Mouse (Mus musculus) embryo, embryonic 11 days (tissue): ENCODE measurements around the gene Msrb1.
"Not testable (repeated sequence)": the region's sequence is repeated elsewhere in the genome, so short reads cannot be mapped to it uniquely, and the experiment has no call there.

Experiments used
- DNase-seq: peaks from one replicate; pipeline ENCODE4 v3.0.0-alpha.2; 2015

The Msrb1 gene

DNA sequence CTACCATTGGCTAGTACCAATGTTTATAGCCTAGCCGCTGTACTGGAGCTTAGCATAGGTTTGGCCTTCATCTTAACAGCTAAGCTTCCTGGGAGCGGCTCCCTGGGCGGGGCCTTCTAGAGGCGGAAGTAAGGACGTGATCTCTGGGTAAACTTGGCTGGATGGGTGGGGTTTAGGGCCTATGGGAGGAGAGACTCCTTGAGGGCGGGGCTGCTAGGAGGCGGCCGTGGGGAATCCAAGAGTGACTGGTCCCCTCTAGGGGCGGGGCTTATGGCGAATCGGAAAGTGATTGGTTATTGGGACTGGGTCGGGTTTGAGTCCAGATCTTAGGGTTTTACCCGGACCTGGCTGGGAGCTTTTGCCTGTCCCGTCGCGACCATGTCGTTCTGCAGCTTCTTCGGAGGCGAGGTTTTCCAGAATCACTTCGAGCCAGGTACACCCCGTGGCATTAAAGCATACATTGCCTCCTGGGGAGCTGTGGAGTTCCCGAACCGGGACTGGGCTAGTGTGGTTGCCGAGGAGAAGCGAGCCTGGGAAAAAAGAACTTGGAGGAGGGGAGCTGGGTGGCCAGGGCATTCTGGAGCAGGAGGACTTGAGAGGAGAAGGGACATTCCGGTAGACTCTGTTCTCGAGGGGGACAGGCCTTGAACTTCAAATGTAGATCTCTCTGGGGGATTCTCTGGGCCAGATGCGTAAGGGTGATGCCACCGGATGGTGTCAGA is at the start of gene Msrb1:
TSS of gene Msrb1 (plus strand) at position 313 of the 722 bp plus-strand sequence.
- DNase-seq = peak; percentile 99

DNA sequence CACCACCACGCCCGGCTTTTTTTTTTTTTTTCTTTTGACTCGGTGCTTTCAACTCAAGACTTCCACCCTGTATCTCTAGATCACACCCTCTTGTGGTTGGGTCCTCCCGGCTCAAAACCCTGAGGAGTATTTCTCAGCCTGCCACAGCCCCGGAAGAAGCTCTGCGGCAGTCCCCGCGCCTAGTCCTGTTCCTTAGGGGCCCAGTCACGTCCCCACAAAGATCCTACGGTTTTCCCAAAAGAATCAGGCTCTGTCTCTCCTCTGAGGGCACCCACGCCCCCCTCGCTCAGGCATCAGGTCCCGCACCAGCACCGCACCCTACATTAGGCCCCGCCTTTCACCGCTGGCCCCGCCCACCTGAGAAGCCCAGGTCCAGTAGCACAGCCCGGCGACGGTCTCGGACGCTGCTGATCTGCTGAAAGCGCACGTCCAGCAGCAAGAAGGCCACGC is 49.3 kb upstream of the Msrb1 start:
- DNase-seq = peak; percentile 63

DNA sequence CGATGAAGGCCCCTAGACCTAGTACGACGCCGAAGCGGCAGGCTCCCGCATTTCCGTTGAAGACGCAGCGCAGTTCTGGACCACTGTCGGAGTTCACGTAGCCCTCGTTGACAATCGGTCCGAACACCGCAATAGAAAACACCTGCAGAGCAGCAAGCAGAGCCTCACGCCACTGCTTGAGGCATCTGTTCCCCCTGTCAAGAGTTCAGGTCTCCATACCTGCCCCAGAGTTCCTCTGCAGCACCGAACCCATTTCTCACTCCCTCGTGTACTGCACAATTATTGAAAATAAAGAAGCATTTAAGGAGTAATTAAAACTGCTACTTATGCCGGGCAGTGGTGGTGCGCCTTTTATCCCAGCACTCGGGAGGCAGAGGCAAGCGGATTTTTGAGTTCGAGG is 48.8 kb upstream of the Msrb1 start:
- DNase-seq = no peak

DNA sequence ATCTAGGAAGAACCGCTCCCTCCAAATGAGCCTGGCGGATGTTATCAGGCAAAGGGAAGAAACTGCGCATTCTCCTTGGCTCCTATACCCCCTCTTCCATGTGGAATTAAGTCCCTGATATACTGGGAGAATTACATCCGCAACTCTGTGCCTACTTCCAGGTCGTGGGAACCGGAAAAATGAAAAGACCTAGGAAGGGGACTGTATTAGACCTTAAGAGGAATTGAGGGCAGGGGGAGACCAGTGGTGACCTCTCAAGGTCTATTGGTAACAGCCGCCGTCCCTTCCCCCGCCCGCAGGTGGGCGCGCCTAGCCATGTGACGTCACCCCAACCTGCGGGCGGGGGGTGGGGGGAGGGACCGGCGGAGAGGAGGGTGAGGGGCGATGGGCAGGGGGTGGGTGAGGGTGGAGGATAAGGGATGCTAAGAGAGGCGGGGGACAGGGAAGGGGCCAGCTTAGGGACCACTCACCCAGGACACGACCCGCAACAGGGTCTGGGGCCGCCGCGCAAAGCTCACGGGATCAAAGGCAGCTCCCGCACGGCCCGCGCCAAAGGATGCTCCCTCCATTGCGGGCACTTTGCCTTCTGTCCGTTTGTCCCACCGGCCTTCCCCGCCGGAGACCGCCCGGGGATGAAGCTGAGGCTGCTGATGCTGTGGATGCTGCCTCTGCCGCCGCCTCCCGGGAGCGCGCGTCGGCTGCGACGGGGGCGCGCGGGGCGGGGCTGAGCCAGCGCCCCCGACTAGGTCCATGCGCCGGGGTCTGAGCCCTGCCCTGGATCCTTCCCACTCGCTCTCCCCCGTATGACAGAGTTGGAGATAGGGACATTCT is 47.0 kb upstream of the Msrb1 start, which contains the start of gene Syngr3:
TSS of gene Syngr3 (minus strand) at position 705 of the 831 bp plus-strand sequence.
- peak; percentile 60 for DNase-seq

DNA sequence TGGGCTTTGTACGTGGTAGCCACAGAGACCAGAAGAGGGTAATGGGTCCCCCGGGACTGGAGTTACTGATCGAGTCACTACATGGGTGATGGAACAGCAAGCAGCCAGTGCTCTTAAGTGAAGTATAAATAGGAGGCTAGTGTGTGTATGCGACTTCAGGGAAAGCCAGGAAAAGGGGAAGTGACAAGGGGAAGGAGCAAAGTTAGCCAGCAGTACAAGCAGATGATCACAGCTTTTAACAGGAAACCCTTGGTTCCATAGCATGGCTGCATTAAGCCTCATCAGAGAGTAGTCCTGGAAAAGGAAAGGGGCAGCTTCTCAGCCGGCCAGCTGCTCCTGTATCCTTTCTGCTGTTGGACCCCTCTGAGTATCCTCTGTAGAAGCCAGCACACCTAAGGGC is 44.1 kb upstream of the Msrb1 start:
- DNase-seq = no peak

DNA sequence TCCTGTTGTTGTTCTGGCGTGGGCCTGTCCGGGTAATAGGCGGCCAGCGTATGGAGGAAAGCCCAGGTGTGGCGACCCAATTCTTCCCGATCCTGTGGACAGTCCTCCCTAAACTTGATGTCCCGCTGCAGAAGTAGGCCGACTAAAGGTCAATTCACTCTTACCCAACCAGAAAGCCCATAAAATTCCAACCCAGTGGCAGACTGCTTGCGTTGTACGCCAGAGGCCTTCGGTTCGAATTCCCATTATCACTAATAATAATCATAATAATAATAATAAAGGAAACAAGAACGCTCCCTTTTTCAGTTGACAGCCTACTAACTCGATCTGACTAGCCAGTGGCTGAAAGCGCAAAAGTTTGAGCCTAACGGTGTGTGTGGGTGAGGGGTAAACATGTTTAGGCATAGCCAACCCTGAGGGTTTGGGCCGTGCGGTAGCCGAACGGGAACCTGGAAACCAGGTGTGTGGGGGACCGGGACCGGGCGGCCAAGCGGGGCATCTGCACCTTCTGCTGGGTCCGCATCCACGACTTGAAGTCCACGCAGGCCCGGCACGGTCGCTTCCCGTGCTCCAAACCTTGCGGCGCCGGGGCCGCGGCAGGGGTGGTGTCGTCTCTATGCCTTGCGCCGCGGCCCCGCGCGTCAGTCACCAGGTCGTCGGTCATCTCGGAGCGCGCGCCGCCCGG is 41.0 kb upstream of the Msrb1 start:
- DNase-seq = no peak

DNA sequence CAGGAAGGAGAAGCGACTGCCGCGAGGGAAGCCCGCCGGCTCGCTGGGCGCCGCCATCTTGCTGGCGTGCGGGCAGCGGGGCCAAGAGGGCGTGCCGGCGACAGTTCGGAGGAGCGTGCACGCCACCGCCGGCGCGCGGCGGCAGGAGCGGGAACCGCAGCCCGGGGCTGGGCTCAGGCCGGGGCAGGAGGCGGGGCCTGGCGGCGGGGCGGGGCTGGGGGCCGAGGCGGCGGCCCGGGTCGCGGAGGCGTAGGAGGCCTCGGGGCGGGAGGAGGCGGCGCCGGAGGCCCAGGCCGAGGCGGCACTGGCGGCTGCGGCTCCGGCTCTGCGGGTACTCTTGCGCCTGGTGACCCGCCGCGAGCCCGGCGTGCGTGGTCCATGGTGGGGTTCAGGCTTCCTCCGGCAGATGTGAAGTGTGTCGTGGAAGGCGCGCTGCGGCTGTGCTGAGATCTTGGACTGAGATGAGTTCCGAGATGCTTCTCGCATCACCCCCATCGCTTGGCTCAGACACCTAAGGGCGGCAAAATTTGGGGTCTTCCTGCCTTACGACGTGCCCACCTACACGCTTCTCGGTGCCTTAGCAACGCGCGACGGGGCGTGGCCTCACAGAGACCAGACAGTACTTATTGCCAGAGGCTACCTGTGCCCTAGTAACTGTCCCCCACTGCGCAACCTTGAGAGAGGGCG is 40.3 kb upstream of the Msrb1 start, which contains the start of the genes Gfer and Noxo1:
TSS of gene Gfer (minus strand) at position 146 of the 687 bp plus-strand sequence.
TSS of gene Noxo1 (plus strand) at position 224 of the 687 bp plus-strand sequence.
- peak; percentile 94 for DNase-seq

DNA sequence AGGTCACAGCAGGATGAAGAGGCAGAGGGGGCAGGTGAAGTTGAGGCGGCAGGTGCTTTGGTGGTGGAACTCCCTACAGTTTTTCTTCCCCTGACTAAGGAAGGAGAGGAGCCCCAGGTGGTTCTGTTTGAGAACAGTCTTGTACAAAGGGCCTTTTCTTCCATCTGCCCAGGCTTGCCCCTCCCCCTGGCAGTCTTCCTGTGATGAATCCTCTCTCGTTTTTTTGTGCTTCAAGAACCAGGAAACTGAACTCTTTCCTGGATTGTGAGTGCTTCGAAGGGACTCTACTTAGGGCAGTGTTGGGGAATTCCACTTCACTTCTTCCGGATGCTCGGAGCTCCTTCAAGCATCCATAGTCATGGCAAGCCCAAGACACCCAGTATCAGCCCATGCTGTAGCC is 38.5 kb upstream of the Msrb1 start:
- DNase-seq = peak; percentile 41

DNA sequence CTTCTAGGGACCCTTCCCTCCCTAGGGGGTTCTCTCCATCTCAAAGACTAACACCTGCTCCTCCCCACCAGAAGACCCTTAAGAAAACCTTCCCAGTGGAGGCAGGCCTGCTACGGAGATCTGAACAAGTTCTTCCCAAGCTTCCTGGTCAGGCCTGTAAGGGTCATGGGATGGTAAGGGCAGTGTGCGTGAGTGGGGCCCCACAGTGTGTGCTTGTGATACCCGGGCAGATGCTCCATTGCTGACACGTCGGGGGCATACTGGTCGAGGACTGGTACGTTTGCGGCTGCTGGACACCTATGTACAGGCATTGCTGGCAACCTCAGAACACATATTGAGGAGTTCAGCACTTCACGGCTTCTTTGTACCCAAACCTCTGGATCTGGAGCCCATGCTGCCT is 37.7 kb upstream of the Msrb1 start:
- DNase-seq = no peak

DNA sequence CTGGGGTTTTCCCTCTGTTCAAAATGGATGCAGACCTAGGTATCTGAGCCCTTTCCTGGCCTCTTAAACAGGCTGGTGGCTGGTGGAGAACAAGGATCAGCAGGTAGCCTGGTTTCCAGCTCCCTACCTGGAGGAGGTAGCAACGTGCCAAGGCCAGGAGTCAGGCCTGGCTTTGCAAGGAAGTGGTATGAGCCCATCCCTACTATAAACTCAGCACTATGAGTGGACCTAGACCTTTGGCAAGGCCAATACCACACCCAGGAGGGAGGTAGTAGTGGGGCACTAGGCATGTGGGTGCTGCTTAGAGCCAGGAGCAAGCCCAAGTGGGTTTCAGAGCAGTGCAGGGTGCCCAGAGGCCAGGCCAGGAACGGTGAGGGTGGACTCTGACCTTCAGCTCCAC is 37.0 kb upstream of the Msrb1 start:
- no peak for DNase-seq

DNA sequence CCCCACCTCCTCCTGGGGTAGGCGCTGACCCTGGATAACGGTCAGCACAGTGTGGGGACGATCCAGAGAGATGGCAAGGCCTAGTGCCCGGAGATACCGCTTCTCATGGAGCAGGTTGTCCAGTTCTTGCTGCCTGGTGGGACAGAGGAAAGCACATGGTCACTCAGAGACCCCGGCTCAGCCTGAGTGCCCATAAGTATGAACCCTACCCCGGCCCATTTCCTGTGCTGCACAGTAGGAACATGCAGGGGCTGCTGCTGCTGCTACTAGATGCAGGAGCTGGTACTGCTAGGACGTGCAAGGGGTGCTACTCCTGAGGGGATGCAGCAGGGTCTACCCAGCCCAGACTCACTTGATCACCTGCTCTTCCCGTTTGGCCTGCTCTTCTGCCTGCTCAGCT is 35.2 kb upstream of the Msrb1 start:
- no peak for DNase-seq

DNA sequence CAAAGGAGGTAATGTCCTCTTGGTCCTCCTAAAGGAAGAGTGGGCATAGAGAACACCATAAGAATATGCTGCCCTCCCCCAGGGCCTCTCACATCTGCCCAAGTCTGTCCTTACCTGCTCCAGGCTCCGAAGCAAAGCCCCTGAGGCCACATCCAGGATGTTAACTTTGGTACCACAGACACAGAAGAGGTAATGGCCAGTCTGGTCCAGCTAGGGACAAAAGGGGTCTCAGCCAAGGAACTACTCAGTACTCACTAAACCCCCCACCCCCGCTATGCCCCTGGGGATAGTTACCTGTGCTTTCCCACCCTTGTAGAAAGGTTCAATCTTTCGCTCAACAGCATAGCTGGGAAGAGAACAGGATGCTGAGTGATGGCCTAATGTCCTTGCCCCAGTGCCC is 30.6 kb upstream of the Msrb1 start:
- no peak for DNase-seq

DNA sequence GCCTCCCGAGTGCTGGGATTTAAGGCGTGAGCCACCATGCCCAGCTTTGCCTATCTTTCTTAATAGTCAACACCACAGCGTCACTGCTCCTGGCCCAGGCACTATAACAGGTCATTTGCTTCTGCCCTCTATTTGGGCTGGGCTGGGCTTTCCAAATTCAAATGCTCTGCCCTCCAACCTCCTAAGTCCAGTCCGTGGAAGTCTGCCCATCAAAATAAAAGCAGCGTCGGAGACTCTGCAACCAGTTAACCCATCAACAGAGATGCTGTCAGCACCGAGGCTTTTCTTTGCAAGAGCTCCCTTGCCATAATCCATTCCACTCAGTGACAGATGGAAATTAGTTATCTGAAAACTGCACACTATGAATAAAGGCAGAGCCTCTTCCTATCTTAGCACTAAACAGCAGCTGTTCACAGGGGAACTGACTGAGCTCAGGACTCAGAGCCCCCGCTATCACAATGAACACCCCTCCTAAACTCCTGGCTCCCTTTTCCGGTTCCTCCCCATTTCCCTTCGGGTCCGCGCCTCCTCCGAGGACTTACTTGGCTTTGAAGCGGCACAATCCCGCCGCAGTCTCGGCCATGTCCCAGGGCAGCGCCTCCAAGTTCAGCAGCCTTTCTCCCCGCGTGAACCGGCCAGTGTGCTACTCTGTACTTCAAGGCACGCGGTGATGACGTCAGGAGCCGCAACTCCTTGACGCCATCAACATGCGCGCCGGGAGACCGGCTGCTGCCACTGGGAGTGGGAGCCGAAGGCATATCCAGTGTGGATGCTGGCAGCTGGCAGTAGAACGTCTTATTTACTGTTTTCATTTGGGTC is 29.3 kb upstream of the Msrb1 start, which contains the start of gene Tbl3:
TSS of gene Tbl3 (minus strand) at position 679 of the 819 bp plus-strand sequence.
- peak; percentile 97 for DNase-seq

DNA sequence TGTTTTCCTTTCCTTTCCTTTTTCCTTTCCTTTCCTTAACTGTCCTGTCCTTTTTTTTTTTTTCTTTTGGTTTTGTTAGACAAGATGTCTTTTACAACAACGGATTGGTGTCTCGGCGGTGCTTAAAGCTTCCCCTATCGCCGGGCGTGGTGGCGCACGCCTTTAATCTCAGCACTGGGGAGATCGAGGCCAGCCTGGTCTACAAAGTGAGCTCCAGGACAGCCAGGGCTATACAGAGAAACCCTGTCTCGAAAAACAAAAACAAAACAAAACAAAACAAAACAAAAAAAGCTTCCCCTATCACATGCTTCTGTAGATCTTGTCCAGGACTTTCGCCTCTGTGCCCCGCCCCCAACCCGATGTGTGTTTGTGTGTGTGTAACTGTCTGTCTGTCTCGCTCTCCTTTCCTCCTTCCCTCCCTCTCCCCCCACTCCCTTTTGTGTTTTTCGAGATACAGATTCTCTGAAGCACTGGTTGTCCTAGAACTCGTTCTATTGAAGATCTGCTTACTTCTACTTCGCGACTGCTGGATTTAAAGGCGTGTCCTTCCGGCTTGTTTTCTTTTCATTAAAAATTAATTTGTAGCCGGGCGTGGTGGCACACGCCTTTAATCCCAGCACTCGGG is 28.5 kb upstream of the Msrb1 start:
- peak; percentile 41 for DNase-seq

DNA sequence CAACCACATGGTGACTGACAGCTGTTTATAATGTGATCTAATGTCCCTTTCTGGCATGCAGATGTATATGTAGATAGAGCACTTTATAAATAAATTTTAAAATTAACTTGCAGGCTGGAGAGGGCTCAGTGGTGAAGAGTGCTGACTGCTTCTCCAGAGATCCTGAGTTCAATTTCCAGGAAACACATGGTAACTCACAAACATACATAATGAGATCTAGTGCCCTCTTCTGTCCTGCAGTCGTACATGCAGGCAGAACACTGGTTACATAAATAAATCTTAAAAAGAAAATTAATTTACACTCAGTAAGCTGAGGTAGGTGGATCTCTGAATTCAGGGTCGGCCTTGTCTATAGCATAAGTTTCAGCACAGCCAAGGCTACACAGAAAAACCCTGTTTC is 27.8 kb upstream of the Msrb1 start:
- DNase-seq = peak; percentile 47

DNA sequence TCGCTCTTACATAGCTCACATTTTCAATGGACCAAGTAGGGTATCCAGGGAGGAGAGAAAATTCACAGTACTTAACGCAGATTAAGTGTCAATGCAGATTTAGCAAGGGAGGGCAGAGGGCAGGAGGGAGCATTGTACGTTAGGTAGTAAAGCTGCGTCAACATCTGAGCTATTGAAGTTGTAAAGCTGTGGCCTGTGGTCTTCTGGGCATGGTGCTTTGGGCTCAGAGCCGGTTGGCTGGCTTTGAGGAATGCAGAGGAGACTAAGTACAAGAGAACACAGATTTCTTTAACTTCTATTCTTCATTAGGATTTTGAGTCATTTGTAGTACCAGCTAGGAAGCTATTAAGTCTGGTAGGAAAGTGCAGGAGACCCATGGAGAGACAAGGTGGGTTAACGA is 20.9 kb upstream of the Msrb1 start:
- no peak for DNase-seq

DNA sequence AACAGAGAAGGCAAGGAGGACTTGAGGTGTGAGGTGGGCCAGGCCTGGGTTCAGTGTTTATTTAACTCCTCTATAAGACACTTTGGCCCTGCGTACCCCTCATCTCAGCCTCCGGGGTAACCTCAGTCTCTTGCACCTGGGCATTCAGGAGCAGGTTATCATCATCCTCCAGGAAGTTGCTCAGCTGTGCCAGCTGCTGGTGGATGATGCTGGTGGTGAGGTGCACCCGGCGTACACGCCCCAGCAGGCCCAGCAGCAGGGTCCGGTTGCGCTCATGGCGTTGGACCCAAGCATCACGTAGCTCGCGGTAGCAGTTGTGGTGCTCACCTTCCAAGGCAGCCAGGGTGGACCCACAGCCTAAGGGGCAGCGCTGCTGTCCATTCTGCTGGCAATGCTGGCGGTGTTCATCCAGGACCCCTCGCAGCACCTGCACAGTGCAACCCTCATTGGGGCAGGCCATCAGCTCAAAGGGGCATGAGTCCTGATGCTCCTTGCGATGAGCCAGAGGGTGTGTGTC is 20.2 kb upstream of the Msrb1 start:
- no peak for DNase-seq

DNA sequence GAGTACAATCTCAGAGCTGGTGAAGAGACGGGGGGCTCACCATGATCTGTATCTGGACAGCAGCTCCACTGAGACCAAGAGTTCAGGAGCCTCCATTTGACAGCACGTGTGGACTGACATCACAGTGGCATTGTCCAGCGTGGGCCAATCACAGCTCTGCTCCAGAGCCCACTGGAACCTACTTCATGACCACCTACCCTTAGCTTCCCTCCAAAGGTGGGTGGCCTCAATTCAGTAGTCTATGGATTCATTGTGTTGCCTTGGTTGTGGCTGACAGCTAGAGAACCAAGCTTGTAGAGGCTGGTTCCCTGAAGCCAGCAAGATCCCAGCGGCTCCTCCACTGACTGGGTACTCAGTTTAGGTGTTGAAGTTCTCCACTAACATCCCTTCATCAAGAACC is 18.5 kb upstream of the Msrb1 start, which contains the start of the genes Rnf151 and Rps2:
TSS of gene Rnf151 (minus strand) at position 121 of the 400 bp plus-strand sequence.
TSS of gene Rps2 (plus strand) at position 174 of the 400 bp plus-strand sequence.
- no peak for DNase-seq

DNA sequence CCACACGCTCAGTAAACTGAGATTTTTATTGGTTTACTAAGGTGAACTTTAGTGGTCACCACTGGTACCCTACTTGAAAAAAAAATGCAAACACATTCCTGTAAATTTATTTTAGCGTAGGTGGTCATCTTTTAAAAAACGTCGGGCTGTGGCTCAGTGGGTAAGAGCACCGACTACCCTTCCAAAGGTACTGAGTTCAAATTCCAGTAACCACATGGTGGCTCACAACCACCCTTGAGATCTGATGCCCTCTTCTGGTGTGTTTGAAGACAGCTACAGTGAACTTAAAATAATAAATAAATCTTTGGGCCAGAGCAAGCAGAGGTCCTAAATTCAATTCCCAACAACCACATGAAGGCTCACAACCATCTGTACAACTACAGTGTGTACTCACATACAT is 17.5 kb upstream of the Msrb1 start:
- DNase-seq = not testable (repeated sequence)

DNA sequence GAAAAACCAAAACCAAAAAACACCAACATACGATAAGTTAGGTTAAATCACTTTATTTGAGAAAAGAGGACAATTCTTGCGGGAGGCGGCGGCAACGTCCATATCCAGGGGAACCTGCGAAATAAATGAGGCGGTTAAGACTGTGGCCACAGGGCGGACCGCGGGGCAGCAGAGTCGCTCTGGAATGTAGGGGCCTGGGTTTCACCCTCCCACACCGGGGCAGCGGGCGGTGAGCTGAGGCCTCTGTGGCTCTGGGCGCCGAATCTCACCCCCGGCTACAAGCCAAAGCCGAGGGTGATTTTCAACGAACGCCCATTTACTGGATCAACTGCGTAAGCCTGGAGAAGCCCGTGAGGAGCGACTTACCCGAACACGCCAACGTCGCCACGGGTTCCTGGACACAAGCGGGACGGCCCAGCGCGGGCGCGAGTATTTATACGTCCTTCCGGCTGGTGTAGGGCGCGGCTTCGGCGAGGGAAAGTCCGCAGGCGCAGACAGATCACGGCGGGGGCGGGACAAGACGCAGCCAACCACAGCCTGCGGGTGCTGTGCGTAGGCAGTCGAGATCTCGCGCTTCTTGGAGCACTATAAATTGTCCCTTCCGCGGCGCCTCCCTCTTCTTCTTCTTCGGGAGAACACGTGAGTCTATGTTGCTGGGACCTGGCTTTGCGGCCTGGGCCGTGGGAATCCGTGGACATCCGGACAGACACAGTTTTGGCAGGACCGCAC is 16.8 kb upstream of the Msrb1 start:
- DNase-seq = peak; percentile 100
